Mouse (Mus musculus) right cerebral cortex, postnatal 14 days (tissue): ENCODE measurements at regions not wholly inside any gene's neighbourhood (a gene's known extent, or its start where the extent isn't known, plus 50 kb on each side); places are given as distances from the start of the nearest gene placed in this dataset.
"Not testable (repeated sequence)": the region's sequence is repeated elsewhere in the genome, so short reads cannot be mapped to it uniquely, and the experiment has no call there.

ENCODE experiments used
- DNase-seq: peaks from one replicate; pipeline ENCODE4 v3.0.0; 2022

DNA sequence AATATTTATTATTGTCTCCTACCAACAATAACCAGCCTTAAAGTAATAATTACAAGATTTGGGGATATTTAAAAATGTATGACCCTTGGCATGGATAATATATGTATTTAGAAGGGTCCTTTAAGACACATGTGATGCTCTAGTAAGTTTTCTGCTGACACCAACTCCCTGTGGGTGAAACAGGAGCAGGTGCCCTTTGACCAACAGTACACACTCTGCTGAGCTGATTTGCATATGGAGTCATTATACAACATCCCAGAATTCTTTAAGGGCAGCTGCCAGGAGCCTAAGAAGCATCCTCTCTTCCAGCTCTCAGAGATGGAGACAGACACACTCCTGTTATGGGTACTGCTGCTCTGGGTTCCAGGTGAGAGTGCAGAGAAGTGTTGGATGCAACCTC, 274.1 kb downstream of the Rpia start:
- DNase-seq, result no peak

DNA sequence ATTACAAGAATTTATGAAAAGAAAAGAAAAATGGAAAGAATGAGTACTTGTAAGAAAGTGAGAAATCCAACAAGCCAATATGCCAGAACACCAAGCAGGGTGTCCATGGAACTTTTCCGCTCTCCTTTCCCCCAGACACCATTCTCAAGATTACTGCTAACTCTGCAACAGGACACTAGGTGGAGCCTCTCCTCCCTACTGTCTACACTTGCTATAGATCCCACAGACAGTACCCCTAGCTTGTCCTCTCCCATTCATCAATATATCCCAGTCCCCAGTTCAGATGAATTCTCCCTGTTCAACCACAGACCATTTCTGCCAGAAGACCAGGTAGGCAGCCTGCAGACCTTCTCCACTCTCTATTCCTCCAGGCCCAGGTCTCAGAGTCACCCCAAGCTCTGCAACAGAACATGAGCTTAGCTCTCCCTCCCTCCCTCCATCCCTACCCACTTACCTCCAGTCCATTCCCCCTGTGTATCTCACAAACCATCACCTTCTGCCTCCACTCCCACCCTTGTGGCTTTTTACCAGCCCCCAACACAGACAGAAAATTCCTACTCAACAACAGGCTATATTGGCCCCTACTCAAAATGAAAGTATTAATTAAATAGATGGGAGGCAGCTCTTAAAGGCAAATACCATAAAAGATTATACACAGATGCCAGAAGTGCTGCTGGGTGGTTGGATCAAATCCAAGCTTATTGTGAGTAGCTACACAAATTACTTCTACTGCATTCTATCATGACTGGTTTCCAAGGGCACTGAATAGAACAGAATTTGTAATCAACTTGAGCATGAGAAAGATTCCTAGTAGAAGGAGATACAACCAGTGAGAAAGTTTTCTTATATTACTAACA, 323.2 kb downstream of the Rpia start:
- DNase-seq, result no peak

DNA sequence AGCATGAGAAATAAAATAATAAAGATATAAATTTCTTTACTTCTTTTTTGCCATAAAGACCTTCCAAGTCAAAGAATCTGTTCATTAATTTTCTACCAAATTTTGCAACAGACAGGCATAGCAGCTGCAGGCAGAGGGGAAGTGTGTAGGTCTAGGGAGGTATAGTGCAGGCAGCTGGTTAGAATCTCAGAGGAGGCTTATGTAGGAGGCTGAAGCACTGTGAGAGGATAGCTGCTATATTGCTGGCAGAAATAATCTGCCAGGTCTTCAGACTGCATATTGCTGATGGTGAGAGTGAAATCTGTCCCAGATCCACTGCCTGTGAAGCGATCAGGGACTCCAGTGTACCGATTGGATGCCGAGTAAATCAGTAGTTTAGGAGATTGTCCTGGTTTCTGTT, 334.8 kb downstream of the Rpia start:
- no peak for DNase-seq

DNA sequence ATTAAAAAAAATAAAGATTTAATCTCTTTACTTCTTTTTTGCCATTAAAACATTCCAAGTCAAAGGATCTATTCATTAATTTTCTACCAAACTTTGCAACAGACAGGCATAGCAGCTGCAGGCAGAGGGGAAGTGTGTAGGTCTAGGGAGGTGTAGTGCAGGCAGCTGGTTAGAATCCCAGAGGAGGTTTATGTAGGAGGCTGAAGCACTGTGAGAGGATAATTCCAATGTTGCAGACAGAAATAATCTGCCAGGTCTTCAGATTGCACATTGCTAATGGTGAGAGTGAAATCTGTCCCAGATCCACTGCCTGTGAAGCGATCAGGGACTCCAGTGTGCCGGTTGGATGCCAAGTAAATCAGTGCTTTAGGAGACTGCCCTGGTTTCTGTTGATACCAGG, 357.3 kb downstream of the Rpia start:
- not testable (repeated sequence) for DNase-seq

DNA sequence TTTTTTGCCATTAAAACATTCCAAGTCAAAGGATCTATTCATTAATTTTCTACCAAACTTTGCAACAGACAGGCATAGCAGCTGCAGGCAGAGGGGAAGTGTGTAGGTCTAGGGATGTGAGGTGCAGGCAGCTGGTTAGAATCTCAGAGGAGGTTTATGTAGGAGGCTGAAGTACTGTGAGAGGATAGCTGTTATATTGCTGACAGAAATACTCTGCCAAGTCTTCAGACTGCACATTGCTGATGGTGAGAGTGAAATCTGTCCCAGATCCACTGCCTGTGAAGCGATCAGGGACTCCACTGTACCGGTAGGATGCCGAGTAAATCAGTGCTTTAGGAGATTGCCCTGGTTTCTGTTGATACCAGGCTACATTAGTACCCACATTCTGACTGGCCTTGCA, 385.7 kb downstream of the Rpia start:
- not testable (repeated sequence) for DNase-seq

DNA sequence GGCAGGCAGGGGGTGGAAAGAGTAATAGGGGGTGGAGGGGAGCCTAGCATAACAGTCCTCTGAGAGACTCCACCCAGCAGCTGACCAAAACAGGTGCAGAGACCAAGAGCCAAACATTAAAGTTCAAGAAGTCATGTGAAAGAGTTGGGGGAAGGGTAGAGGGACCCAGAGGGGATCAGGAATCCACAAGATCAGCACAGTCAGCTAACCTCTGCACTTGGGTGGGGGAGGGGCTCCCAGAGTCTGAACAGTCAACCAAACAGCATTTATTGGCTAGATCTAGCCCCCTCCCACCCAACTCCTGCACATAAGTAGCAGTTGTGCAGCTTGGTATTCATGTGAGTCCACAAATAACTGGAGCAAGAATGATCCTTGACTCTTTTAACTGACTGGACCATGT, 402.2 kb downstream of the Rpia start:
- not testable (repeated sequence) for DNase-seq

DNA sequence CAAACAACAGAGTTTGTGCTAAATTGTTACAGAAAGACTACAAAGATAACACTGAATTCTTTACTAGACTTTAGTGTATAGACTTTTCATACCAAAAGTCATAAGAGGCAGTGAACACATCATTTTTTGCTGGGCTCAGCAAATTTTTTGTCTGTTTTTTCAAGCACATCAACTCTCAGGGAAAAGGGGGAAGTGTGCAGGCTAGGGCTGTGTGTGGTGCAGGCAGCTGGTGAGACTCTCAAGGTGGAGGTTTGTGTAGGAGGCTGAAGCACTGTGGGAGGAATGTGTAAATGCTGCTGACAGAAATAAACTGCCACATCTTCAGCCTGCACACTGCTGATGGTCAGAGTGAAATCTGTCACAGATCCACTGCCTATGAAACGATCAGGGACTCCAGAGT, 405.6 kb downstream of the Rpia start:
- peak; percentile 5 for DNase-seq

DNA sequence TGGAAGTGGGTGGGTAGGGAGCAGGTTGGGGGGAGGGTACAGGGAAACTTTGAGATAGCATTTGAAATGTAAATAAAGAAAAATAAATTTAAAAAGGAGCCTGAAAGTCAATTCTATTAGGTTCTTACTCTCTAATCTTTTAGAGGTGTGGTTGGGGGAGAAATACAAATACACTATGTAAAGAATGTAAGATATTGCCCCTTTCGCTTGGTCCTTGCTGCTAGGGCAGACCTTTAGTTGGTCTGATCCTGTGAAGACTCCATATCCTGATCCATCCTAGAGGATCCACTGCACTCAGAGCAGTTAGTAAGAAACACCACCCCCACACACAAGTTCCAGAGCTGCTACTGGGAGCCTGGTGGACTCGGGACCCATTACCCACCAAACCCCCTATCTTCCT, 412.7 kb downstream of the Rpia start:
- DNase-seq, result not testable (repeated sequence)

DNA sequence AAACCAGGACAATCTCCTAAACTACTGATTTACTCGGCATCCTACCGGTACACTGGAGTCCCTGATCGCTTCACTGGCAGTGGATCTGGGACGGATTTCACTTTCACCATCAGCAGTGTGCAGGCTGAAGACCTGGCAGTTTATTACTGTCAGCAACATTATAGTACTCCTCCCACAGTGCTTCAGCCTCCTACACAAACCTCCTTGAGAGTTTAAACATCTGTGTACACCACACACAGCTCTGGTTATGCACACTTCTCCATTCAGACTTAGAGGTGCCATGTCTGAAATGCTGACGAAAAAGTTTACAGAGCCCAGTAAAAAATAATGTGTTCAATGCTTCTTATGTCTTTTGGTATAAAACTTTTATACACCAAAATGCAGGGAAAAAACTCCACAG, 420.2 kb downstream of the Rpia start:
- not testable (repeated sequence) for DNase-seq

DNA sequence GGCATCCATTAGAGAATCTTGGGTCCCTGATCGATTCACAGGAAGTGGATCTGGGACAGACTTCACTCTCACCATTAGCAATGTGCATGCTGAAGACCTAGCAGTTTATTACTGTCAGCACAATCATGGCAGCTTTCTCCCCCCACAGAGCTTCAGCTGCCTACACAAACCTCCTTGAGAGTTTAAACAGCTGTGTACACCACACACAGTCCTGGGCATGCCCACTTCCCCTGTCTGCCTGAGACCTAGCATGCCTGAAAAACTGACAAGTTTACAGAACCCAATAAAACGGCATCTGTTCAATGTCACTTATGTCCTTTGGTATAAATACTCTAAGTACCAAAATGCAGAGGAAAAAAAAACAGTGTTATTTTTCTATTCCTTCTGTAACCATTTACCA, 435.7 kb downstream of the Rpia start:
- DNase-seq, result no peak

DNA sequence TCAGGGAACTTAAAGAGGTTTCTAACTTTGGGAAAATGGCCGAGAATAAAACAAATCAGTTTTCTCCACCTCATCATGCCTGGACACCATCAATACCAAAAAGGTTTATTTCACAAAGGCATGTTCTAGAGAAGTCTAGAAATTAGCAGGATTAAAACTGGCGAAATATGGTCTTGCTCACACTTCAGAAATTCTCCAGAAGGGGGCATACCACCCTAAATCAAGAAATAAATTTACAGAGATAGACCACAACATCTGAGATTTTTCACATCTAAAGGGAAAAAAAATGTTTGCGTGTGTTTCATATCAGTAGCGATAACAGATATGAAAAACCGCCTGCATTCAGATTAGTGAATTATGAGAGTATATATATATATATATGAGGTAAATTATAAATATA, 449.9 kb downstream of the Rpia start:
- no peak for DNase-seq

DNA sequence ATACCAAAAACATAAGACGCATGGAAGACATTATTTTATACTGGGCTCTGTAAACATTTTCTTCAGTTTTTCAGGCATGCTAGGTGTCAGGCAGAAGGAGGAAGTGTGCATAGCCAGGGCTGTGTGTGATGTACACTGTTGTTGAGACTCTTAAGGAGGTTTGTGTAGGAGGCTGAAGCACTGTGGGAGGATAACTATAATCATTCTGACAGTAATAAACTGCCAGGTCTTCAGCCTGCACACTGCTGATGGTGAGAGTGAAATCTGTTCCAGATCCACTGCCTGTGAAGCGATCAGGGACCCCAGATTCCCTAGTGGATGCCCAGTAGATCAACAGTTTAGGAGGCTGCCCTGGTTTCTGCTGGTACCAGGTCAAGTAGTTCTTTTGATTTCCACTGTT, 451.3 kb downstream of the Rpia start:
- DNase-seq, result not testable (repeated sequence)

DNA sequence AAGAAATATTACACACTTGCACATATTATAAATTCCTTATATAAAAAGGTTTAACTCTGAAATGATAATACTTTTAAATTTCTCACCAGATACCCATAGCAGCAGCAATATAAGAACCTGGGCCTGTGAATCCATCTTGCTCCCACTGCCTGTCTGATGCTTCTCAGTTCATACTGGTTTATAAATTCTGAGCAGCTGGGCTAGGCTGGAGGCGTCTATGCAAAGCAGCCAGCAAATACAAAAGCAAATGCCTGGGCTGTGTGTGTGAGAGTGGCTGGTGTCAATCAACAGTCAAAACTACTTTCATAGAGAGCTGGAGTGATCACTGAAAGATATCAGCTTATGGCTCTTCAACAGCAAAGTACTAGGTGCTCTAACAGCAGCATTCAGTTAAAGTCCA, 476.7 kb downstream of the Rpia start:
- DNase-seq, result no peak

DNA sequence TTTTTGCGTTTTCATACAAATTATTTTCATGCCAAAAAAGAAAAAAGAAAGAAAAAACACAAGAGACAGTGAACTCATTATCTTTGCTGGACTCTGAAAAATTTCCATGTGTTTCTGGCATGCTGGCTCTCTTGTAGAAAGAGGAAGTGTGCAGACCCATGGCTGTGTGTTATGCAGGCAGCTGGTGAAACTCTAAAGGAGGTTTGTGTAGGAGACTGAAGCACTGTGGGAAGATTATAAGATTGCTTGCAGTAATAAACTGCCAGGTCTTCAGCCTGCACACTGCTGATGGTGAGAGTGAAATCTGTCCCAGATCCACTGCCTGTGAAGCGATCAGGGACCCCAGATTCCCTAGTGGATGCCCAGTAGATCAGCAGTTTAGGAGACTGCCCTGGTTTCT, 477.4 kb downstream of the Rpia start:
- DNase-seq, result not testable (repeated sequence)

DNA sequence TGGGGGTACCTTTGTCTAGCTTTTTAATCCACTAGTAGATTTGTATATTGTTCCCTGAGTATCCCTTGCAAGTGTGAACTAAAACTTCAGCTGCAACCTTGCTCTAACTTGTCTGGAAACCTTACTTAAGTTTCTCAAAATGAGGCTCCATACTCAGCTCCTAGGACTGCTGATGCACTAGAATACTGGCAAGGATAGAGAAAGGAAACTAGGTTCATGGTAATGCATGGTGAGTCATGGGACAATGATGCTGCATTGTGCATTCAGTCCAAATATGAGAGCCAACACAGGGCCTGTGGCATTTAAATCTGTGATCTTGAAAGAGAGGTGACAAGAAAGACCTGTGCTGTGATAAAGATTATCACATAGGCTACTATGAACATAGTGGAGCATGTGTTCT, 490.9 kb downstream of the Rpia start:
- not testable (repeated sequence) for DNase-seq

DNA sequence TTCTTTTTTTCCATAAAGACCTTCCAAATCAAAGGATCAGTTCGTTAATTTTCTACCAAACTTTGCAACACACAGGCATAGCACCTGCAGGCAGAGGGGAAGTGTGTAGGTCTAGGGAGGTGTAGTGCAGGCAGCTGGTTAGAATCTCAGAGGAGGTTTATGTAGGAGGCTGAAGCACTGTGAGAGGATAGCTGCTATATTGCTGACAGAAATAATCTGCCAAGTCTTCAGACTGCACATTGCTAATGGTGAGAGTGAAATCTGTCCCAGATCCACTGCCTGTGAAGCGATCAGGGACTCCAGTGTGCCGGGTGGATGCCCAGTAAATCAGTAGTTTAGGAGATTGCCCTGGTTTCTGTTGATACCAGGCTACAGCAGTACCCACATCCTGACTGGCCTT, 531.8 kb downstream of the Rpia start:
- not testable (repeated sequence) for DNase-seq

DNA sequence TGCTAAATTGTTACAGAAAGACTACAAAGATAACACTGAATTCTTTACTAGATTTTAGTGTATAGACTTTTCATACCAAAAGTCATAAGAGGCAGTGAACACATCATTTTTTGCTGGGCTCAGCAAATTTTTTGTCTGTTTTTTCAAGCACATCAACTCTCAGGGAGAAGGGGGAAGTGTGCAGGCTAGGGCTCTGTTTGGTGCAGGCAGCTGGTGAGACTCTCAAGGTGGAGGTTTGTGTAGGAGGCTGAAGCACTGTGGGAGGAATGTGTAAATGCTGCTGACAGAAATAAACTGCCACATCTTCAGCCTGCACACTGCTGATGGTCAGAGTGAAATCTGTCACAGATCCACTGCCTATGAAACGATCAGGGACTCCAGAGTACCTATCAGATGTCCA, 551.9 kb downstream of the Rpia start:
- DNase-seq, result not testable (repeated sequence)

DNA sequence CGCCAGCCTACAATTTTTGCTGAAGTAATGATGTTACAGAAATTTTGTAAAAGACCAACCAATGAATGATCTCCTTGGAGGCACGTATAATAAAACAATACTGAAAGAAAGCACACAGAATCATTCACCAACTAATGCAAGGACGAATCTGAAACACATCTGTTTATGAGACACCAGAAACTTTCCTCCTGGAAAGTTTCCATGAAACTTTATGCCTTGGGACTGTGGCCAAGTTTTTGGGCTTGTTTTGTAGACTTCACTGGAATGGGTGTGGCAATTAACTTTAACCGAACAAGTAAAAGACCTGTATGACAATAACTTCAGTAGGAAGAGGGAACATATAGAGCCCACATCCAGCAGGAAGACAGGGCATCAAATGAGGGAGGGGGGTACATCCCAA, 564.9 kb downstream of the Rpia start:
- no peak for DNase-seq

DNA sequence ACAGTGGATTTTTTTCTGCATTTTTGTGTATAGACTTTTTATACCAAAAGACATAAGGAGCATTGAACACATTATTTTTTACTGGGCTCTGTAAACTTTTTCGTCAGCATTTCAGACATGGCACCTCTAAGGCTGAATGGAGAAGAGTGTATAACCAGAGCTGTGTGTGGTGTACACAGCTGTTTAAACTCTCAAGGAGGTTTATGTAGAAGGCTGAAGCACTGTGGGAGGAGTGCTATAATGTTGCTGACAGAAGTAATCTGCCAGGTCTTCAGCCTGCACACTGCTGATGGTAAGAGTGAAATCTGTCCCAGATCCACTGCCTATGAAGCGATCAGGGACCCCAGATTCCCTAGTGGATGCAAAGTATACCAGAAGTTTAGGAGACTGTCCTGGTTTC, 575.4 kb downstream of the Rpia start:
- not testable (repeated sequence) for DNase-seq

DNA sequence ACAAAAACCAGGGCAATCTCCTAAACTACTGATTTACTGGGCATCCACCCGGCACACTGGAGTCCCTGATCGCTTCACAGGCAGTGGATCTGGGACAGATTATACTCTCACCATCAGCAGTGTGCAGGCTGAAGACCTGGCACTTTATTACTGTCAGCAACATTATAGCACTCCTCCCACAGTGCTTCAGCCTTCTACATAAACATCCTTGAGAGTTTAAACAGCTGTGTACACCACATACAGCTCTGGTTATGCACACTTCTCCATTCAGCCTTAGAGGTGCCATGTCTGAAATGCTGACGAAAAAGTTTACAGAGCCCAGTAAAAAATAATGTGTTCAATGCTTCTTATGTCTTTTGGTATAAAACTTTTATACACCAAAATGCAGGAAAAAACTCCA, 576.3 kb downstream of the Rpia start:
- DNase-seq, result not testable (repeated sequence)
